Mouse (Mus musculus) hindbrain, embryonic 14.5 days (tissue): ENCODE data around the gene Hcn1. TPM values are rescaled to one million over a fixed set of nuclear protein-coding genes. Genes with fewer than 3 reads are reported as not detected.

Experiments
- ATAC-seq: fragments of 200-750 bp; cut with Nextera tagmentation; 2 replicates; pipeline ENCODE4 v1.8.0; 2017; ENCODE audit warnings: moderate number of reproducible peaks, mild to moderate bottlenecking, moderate TSS enrichment, moderate library complexity; ENCODE audit not compliant: low FRiP score
- DNase-seq: peaks from one replicate; pipeline ENCODE4 v3.0.0-alpha.2; 2015; ENCODE audit warnings: low spot score
- H3K27ac ChIP-seq: fragments of 300-500 bp; sonication (generic); 2 replicates; pipeline ENCODE4 v1.5.1; 2014; ENCODE audit warnings: mild to moderate bottlenecking, moderate library complexity
- H3K27me3 ChIP-seq: fragments of 300-500 bp; sonication (generic); 2 replicates; pipeline ENCODE4 v1.6.1; 2014; ENCODE audit warnings: mild to moderate bottlenecking, low read length, mixed read lengths; ENCODE audit not compliant: control insufficient read depth, insufficient read depth
- H3K36me3 ChIP-seq: fragments of 300-500 bp; sonication (generic); replicated peaks from 2 replicates; pipeline ENCODE4 v1.6.1; 2014; ENCODE audit not compliant: control insufficient read depth, insufficient read depth
- H3K4me1 ChIP-seq: fragments of 300-500 bp; sonication (generic); replicated peaks from 2 replicates; pipeline ENCODE4 v1.6.1; 2014; ENCODE audit warnings: antibody characterized with exemption, low read length, mixed read lengths; ENCODE audit not compliant: control insufficient read depth, insufficient read depth
- H3K4me2 ChIP-seq: fragments of 300-500 bp; sonication (generic); replicated peaks from 2 replicates; pipeline ENCODE4 v1.6.1; 2014; ENCODE audit warnings: mild to moderate bottlenecking, moderate library complexity
- H3K4me3 ChIP-seq: fragments of 300-500 bp; sonication (generic); replicated peaks from 2 replicates; pipeline ENCODE4 v1.5.1; 2014; ENCODE audit warnings: mild to moderate bottlenecking, low read length
- H3K9ac ChIP-seq: fragments of 300-500 bp; sonication (generic); 2 replicates; pipeline ENCODE4 v1.6.1; 2014
- H3K9me3 ChIP-seq: fragments of 300-500 bp; sonication (generic); 2 replicates; pipeline ENCODE4 v1.6.1; 2016; ENCODE audit warnings: low read length; ENCODE audit not compliant: control insufficient read depth
- whole genome bisulfite sequencing: fragments of 180-500 bp; shearing (Covaris S2); extraction: QIAGEN DNeasy Blood & Tissue Kit; methylation state at CpG from one replicate; pipeline ENCODE4 v1.1.7; 2014; 5-methylcytosine and 5-hydroxymethylcytosine counted together
- polyA plus RNA-seq: library from polyadenylated mRNA; unstranded; fragments of >200 nt; fragmentation: Nextera tagmentation; extraction: Ambion mirVana; gene quantifications from 2 replicates; pipeline ENCODE4 v1.2.1, GENCODE M21; 2014

Gene Hcn1
- polyA plus RNA-seq, 1 experiment from 2014 or later = 1.4 TPM

DNA sequence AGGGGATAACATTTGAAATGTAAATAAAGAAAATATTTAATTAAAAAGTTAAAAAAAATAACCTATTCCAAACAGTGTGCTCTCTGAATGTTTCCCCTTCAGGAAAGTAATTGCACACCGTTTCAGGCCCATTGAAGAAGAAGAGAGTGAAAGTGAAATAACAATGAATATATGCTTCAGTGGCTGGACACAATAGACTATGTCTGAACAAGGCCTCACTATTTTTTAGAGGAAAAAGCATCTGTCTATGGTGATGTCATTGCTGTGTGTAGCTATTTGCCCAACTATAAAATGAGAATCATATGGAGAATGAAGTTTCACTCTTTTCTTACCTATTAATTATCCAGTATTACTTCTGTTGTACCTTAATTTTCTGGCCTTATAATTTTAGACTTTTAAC lies 234.5 kb downstream of the Hcn1 start:
- no peak overlapping the region for H3K4me2 ChIP-seq
- WGBS = 21% methylated on average over 1 of the region's 1 CpGs
- no peaks in the 10 kb centered on the region for H3K36me3 ChIP-seq
- H3K27me3 ChIP-seq = no peaks in the 10 kb centered on the region
- ATAC-seq (no peak), DNase-seq (no peak)
- no peaks in the 10 kb centered on the region for H3K4me1 ChIP-seq
- H3K27ac ChIP-seq = no peak overlapping the region
- no peak overlapping the region for H3K4me3 ChIP-seq
- no peak overlapping the region for H3K9ac ChIP-seq
- H3K9me3 ChIP-seq = no peaks in the 10 kb centered on the region

- Histone ChIP-seq H3K9ac (no peak overlapping the region), H3K4me2 (no peak overlapping the region), H3K9me3 (no peaks in the 10 kb centered on the region), H3K27ac (no peak overlapping the region), H3K4me3 (no peak overlapping the region), H3K36me3 (no peaks in the 10 kb centered on the region), H3K4me1 (no peaks in the 10 kb centered on the region), H3K27me3 (no peaks in the 10 kb centered on the region)
- DNase-seq (no peak), ATAC-seq (no peak)
- WGBS = 90% methylated on average over 7 of the region's 7 CpGs
These were observed 236.1 kb downstream of the Hcn1 start for GRCm38 (mm10) chr13:117838264-117838663.

DNA sequence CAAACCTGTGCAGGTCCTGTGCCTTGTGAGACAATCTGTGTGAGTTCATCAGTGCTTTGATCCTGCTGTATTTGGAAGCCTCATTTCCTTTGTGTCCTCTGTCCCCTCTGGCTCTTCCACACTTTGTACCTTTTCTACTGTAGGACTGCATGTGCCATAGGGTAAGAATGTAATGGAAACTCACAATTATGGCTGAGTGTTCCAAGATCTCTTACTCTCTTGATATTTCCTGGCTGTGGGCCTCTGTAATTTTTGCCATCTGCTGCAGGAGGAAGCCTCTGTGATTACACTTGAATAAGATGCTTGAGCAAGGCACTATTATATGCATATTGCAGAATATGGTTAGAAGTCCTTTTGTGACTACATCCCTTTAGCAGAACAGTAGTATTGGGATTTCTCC lies 240.2 kb downstream of the Hcn1 start:
- no peak overlapping the region for H3K27ac ChIP-seq
- no peak for ATAC-seq
- no peak overlapping the region for H3K9ac ChIP-seq
- no peaks in the 10 kb centered on the region for H3K27me3 ChIP-seq
- no peak overlapping the region for H3K4me3 ChIP-seq
- no peak overlapping the region for H3K4me2 ChIP-seq
- no peaks in the 10 kb centered on the region for H3K9me3 ChIP-seq
- H3K4me1 ChIP-seq = no peaks in the 10 kb centered on the region
- H3K36me3 ChIP-seq = no peaks in the 10 kb centered on the region
- no peak for DNase-seq

- H3K27me3 ChIP-seq = no peaks in the 10 kb centered on the region
- H3K9ac ChIP-seq = no peak overlapping the region
- H3K27ac ChIP-seq = no peak overlapping the region
- no peaks in the 10 kb centered on the region for H3K36me3 ChIP-seq
- H3K9me3 ChIP-seq = no peaks in the 10 kb centered on the region
- H3K4me1 ChIP-seq = no peaks in the 10 kb centered on the region
- no peak overlapping the region for H3K4me2 ChIP-seq
- 99% methylated on average over 2 of the region's 2 CpGs for WGBS
- no peak overlapping the region for H3K4me3 ChIP-seq
- no peak for ATAC-seq
- no peak for DNase-seq
These were observed 245.2 kb downstream of the Hcn1 start for GRCm38 (mm10) chr13:117847290-117847689.

- no peaks in the 10 kb centered on the region for H3K27me3 ChIP-seq
- no peaks in the 10 kb centered on the region for H3K9me3 ChIP-seq
- no peak overlapping the region for H3K4me2 ChIP-seq
- 95% methylated on average over 4 of the region's 4 CpGs for WGBS
- H3K27ac ChIP-seq = no peak overlapping the region
- no peaks in the 10 kb centered on the region for H3K36me3 ChIP-seq
- no peak overlapping the region for H3K9ac ChIP-seq
- H3K4me3 ChIP-seq = no peak overlapping the region
- no peak for ATAC-seq
- H3K4me1 ChIP-seq = no peaks in the 10 kb centered on the region
- no peak for DNase-seq
These were observed 246.6 kb downstream of the Hcn1 start for GRCm38 (mm10) chr13:117848757-117849156.

DNA sequence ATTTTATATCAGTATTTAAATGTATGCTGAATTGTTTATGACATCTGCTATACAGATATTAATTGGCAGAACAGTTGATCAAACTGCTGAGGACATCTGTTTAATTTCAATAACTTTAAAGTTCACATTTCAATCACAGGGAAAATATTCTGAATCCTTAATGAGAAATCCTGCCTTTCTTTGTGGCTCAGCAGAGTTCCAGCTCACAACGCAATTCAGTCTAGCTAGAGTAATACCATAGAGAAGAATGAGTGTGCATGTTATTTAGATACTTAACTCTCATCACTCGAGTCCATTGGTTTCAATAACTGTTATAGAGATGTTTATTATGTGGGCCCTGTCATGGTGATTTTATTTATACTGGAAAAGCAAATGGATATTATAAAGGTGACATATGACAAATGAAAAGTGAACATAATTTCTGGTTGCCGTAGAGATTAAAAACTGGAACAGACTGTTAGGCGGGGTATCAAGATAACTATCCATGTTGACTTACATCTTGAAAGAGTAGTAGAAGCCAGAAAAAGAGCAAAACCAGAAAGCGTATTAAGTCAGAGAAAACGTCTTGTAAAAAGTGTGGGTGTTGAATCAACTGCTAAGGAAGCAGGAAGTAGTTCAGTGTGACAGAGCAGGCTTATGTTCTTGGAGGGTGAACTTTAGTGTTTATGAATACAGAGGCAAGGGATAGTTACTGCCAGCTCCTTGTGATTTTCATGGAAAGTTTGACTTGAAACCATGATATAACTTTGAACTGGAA lies 250.0 kb downstream of the Hcn1 start:
- Histone ChIP-seq H3K27me3 (no peaks in the 10 kb centered on the region), H3K4me3 (no peak overlapping the region), H3K4me2 (no peak overlapping the region), H3K9ac (no peak overlapping the region), H3K9me3 (no peaks in the 10 kb centered on the region), H3K4me1 (no peaks in the 10 kb centered on the region), H3K27ac (no peak overlapping the region), H3K36me3 (no peaks in the 10 kb centered on the region)
- ATAC-seq (no peak), DNase-seq (no peak)
- WGBS = 77% methylated on average over 6 of the region's 6 CpGs

GRCm38 (mm10) chr13:117852711-117853051 lies 250.6 kb downstream of the Hcn1 start:
- ATAC-seq (no peak), DNase-seq (no peak)
- H3K27ac ChIP-seq = no peak overlapping the region
- no peaks in the 10 kb centered on the region for H3K4me1 ChIP-seq
- no peaks in the 10 kb centered on the region for H3K27me3 ChIP-seq
- no peaks in the 10 kb centered on the region for H3K36me3 ChIP-seq
- no peaks in the 10 kb centered on the region for H3K9me3 ChIP-seq
- WGBS = 97% methylated on average over 2 of the region's 2 CpGs
- no peak overlapping the region for H3K9ac ChIP-seq
- H3K4me3 ChIP-seq = no peak overlapping the region
- no peak overlapping the region for H3K4me2 ChIP-seq

DNA sequence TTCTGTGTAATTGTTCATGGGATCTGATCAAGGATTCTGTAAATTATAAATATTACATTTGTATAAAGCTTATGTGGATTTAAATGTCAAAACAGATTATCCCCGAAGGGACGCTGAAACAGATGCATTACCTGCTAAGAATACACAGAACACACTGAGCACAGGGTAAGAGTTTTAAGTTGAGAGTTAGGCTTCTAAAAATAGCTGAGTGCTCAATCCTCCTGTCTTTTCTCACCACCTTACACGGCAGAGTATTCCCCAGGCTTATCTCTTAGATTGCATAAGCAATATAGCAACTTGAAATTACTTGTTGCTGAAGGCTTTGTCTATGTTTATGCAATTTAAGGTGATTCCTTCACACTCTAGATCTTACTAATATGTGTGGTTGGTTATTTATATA lies 256.3 kb downstream of the Hcn1 start:
- 75% methylated on average over 3 of the region's 3 CpGs for WGBS
- Histone ChIP-seq H3K9me3 (no peaks in the 10 kb centered on the region), H3K27ac (no peak overlapping the region), H3K36me3 (no peaks in the 10 kb centered on the region), H3K9ac (no peak overlapping the region), H3K27me3 (no peaks in the 10 kb centered on the region), H3K4me2 (no peak overlapping the region), H3K4me3 (no peak overlapping the region), H3K4me1 (no peaks in the 10 kb centered on the region)
- no peak for ATAC-seq
- no peak for DNase-seq

DNA sequence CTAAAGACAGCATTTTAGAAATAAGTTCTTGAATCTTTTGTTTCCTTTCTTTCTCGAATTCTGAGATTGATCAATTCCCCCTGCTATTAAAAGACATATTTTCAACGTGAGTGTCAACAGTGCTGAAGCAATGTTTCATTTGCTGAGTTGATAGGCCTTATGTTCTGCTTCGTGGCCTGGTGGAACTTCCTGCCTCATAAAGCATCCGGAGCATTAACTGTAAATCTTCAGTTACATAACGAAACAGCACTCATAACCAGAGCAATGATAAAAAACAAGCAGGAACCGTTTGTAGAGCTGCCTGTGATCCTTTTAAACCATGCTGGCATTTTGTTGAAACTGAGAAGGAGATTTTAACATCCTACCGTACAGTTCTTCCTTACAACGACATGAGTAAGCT lies 275.7 kb downstream of the Hcn1 start:
- Histone ChIP-seq H3K9me3 (no peaks in the 10 kb centered on the region), H3K4me1 (no peaks in the 10 kb centered on the region), H3K4me3 (no peak overlapping the region), H3K4me2 (no peak overlapping the region), H3K27ac (no peak overlapping the region), H3K27me3 (no peaks in the 10 kb centered on the region), H3K9ac (no peak overlapping the region), H3K36me3 (no peaks in the 10 kb centered on the region)
- 75% methylated on average over 8 of the region's 8 CpGs for WGBS
- ATAC-seq (no peak), DNase-seq (no peak)
